Mouse (Mus musculus) ES-E14 (cell line): ENCODE results near the gene Pdcd6ip. TPM values are rescaled to one million over a fixed set of nuclear protein-coding genes. Genes with fewer than 3 reads are reported as not detected.

Source experiments
- DNase-seq: peaks from one replicate; pipeline ENCODE4 v3.0.0-alpha.2; 2013; ENCODE audit warnings: low read depth, low spot score
- H3K27ac ChIP-seq: 2 replicates; pipeline ENCODE4 v1.5.1; 2012; ENCODE audit warnings: low read depth, mild to moderate bottlenecking, low read length, moderate library complexity, mixed read lengths; ENCODE audit not compliant: poor library complexity, insufficient read depth, severe bottlenecking
- H3K36me3 ChIP-seq: 2 replicates; pipeline ENCODE4 v1.6.1; 2012; ENCODE audit warnings: mild to moderate bottlenecking, low read length, moderate library complexity, mixed read lengths; ENCODE audit not compliant: control insufficient read depth, poor library complexity, insufficient read depth, severe bottlenecking
- H3K4me1 ChIP-seq, 2 experiments: fragments of 150-350 bp in 1 of 2; sonication (generic) in 1 of 2; 2 replicates each; pipeline ENCODE4 v1.6.1; 2012; ENCODE audit warnings: low read length in 2 of 2, mild to moderate bottlenecking in 1 of 2, mixed read lengths in 1 of 2; ENCODE audit not compliant: control insufficient read depth in 2 of 2, insufficient read depth in 2 of 2, poor library complexity in 1 of 2
- H3K4me3 ChIP-seq, 2 experiments: fragments of 150-350 bp in 1 of 2; sonication (generic) in 1 of 2; 2 replicates each; pipeline ENCODE4 v1.5.1; 2012; ENCODE audit warnings: low read length in 2 of 2, low read depth in 1 of 2, mild to moderate bottlenecking in 1 of 2, mixed read lengths in 1 of 2; ENCODE audit not compliant: insufficient read depth in 1 of 2, poor library complexity in 1 of 2, severe bottlenecking in 1 of 2
- H3K9ac ChIP-seq: 2 replicates; pipeline ENCODE4 v1.6.1; 2012; ENCODE audit warnings: low read depth, mild to moderate bottlenecking, low read length, mixed read lengths; ENCODE audit not compliant: poor library complexity, insufficient read depth, severe bottlenecking
- H3K9me3 ChIP-seq: fragments of 150-350 bp; sonication (generic); 2 replicates; pipeline ENCODE4 v1.6.1; 2012; ENCODE audit warnings: low read depth, mild to moderate bottlenecking, low read length; ENCODE audit not compliant: control insufficient read depth, insufficient read depth
- CHD2 ChIP-seq: IDR thresholded peaks from 2 replicates; pipeline ENCODE4 v1.6.1; 2014; ENCODE audit warnings: mild to moderate bottlenecking, low read depth, low read length, inconsistent platforms
- HCFC1 ChIP-seq: IDR thresholded peaks from 2 replicates; pipeline ENCODE4 v1.6.1; 2012; ENCODE audit warnings: low read length, inconsistent platforms, borderline replicate concordance; ENCODE audit not compliant: insufficient read depth
- MAFK ChIP-seq: IDR thresholded peaks from 2 replicates; pipeline ENCODE4 v1.6.1; 2014; ENCODE audit warnings: mild to moderate bottlenecking, low read depth, low read length, inconsistent platforms; ENCODE audit not compliant: insufficient read depth
- ZC3H11A ChIP-seq: IDR thresholded peaks from 2 replicates; pipeline ENCODE4 v1.6.1; 2012; ENCODE audit warnings: low read depth, mild to moderate bottlenecking, inconsistent platforms, low read length, borderline replicate concordance
- ZNF384 ChIP-seq: IDR thresholded peaks from 2 replicates; pipeline ENCODE4 v1.6.1; 2012; ENCODE audit warnings: low read depth, low read length, inconsistent platforms
- in situ Hi-C, 2 experiments: fragments of 600-800 bp; cut with MboI; formaldehyde crosslinking; loops; one replicate each; pipeline ENCODE4 v1.15.1; 2025; ENCODE audit warnings: low sequenced_read_pairs in 2 of 2, inconsistent platforms in 1 of 2; ENCODE audit not compliant: unreplicated experiment in 2 of 2
- total RNA-seq: library from RNA; depleted of rRNA; stranded (reverse); fragments of 300-350 nt; gene quantifications from 2 replicates; pipeline ENCODE4 v1.2.3, GENCODE M21; 2012

Pdcd6ip gene
- total RNA-seq, 1 experiment = 28.4 TPM

DNA sequence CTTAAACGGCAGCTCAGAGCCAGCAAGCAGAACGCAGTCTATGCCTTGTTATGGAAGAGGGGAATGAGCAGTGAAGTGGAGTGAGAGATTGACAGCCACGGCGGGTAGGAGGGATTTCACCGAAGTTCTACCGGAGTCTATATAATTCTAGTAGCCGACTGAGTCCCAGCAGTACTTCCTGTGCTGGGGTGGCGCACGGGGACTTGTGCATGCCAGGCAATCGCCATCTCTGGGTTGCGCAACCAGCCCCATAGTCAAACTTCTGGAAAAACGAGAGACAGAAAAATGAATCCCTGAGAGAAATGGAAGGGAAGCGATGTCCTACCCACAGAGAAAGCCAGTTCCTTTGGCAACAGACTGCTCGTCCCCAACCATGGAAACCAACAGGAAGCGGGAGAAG lies 16.6 kb upstream of the Pdcd6ip start:
- H3K27ac ChIP-seq = no peak overlapping the region
- H3K4me3 ChIP-seq = peak overlapping the region; percentile 19 to 20; a peak in 3 of 4 replicates
- in situ Hi-C loops = no loop called here
- no peak for DNase-seq
- H3K9ac ChIP-seq = no peak overlapping the region
- no peak for TF ChIP-seq ZNF384
- H3K36me3 ChIP-seq = no peaks in the 10 kb centered on the region
- peaks cover 0 to 2% of the 10 kb centered on the region in 2 experiments; a peak in 1 of 4 replicates for H3K4me1 ChIP-seq
- no peaks in the 10 kb centered on the region for H3K9me3 ChIP-seq

DNA sequence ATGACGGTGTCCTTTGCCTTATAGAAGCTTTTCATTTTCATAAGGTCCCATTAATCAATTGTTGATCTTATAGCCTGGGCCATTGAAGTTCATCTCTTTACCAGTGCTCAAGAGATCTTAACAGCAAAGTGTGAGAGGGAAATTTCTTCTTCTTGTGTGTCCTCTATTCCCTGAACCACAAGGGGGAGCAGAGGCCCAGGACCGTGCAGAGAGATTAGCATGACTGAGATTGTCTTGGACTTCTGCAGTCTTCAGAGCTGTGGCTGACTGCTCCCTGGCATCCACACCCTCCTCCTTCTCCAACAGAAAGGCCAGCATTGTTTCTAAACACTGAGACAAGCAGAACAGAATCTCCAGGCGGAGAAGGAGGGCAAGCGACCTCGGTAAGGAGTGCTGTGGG lies 11.0 kb upstream of the Pdcd6ip start:
- in situ Hi-C loops = no loop called here

DNA sequence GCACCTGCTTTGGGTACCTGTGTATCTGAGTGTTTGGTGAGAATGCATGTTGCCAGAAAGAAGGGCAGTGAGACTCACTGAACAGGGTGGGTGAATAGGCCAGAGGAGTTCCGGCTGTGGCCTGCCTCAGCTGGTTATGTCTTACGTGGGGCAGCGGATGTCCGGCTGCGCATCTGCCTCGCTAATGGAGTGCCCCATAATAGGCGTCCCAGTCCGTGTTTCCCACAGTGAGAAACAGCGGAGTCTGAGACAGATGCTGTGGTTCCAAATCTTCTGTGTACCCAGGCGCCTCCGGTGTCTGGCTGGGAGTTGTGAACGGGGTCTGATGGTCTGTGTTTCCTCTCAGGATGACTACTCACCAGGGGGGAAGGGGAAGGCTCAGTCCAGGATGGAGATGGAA lies 2.8 kb upstream of the Pdcd6ip start:
- H3K4me1 ChIP-seq = peaks cover 2 to 11% of the 10 kb centered on the region in 2 experiments; a peak in 3 of 4 replicates
- TF ChIP-seq ZNF384 = no peak
- no peak for TF ChIP-seq ZC3H11A
- H3K27ac ChIP-seq = no peak overlapping the region
- peak overlapping the region in 1 of 2 experiments; percentile 3; a peak in 1 of 4 replicates for H3K4me3 ChIP-seq
- DNase-seq = no peak
- H3K9me3 ChIP-seq = no peaks in the 10 kb centered on the region
- H3K36me3 ChIP-seq = no peaks in the 10 kb centered on the region
- in situ Hi-C loops = no loop called here
- 0 out of 2 replicates have a peak overlapping the region, but pooled peaks have one; percentile 17 for H3K9ac ChIP-seq

More for the DNA sequence above, 11.0 kb upstream of the Pdcd6ip start:
- no peak overlapping the region for H3K27ac ChIP-seq
- TF ChIP-seq ZNF384 (no peak), MAFK (no peak), ZC3H11A (no peak), CHD2 (no peak), HCFC1 (no peak)
- H3K4me3 ChIP-seq = no peak overlapping the region
- H3K9me3 ChIP-seq = no peaks in the 10 kb centered on the region
- H3K36me3 ChIP-seq = no peaks in the 10 kb centered on the region
- H3K9ac ChIP-seq = no peak overlapping the region
- 0 out of 4 replicates have a peak, but pooled peaks cover 0 to 3% of the 10 kb centered on the region in 2 experiments for H3K4me1 ChIP-seq
- DNase-seq = no peak

DNA sequence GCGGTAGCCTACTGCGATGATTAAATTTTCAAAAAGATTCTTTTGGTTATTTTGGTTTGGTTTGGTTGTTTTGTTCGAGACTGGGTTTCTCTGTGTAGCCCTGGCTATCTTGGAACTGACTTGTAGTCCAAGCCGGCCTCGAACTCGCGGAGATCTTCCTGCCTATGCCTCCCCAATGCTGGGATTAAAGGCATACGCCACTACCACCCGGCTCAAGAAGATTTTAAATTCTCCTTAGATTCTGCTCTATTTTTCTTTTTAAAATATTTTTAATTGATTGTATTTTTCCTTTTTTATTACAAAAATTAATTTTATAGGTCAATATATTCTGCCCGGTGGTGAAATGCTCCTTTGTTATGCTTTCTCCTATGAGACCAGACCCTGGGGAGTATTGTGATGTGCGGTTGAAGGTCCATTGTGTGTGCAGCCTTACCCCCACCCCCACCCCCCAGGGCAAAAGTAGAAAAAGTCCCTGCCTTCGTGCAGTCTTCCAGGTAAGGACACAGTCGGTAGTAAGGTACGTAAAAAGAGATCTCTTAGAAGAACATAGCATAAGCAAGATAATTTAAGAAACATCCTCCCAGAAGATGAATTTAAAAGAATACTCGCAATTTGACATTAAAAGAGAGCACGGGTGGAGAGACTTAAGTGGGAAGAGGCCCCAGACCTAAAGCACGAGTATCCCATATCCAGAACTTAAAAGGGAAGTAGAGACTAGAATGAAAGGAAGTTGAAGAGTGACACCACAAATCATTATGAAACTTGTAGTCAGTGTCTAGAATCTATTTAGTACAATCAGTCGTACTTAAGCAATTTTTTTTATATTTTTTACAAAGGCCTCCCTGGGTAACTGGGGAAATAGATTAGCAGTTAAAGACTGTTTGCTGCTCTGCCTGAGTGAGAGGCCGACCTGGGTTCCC lies 562 bp upstream of the Pdcd6ip start:
- Histone ChIP-seq H3K4me3 (peak overlapping the region; percentile 81 to 93), H3K9ac (peak overlapping the region; percentile 58; the same call in 1 of the 2 replicates), H3K9me3 (no peaks in the 10 kb centered on the region), H3K4me1 (peaks cover 2 to 12% of the 10 kb centered on the region in 2 experiments; a peak in 3 of 4 replicates), H3K27ac (no peak overlapping the region), H3K36me3 (no peaks in the 10 kb centered on the region)
- TF ChIP-seq ZNF384 (no peak), HCFC1 (no peak), CHD2 (no peak), ZC3H11A (no peak), MAFK (no peak)
- no peak for DNase-seq
- in situ Hi-C loops = no loop called here

DNA sequence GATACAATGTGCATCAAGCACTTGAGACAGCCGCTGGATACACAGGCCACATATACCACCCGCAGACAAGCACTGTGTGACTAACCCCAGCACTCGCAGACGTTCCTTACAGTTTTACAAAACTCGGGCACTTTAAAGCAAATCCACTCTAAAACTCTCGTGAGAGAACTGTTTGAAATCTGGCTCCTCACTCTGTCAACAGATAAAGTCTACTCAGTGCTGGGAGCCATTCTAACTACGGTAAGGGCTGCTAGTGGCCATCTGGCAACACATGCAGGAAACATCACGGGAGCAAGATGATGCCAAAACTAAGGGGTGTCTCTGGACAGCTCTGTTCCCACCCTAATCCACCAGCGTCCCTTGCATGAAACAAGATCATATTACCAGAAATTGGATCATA lies 1.2 kb downstream of the Pdcd6ip start:
- H3K36me3 ChIP-seq = no peaks in the 10 kb centered on the region
- peaks cover 2 to 12% of the 10 kb centered on the region in 2 experiments; a peak in 3 of 4 replicates for H3K4me1 ChIP-seq
- H3K27ac ChIP-seq = no peak overlapping the region
- DNase-seq = no peak
- TF ChIP-seq ZC3H11A = no peak
- no peak for TF ChIP-seq MAFK
- no peak for TF ChIP-seq HCFC1
- TF ChIP-seq ZNF384 = no peak
- no peak for TF ChIP-seq CHD2
- in situ Hi-C loops = no loop called here
- H3K9me3 ChIP-seq = no peaks in the 10 kb centered on the region
- peak overlapping the region; percentile 81 to 93 for H3K4me3 ChIP-seq
- peak overlapping the region; percentile 21; the same call in 1 of the 2 replicates for H3K9ac ChIP-seq
